Mouse (Mus musculus): ENCODE measurements around the gene Mrpl24. TPM values are rescaled to one million over a fixed set of nuclear protein-coding genes. Genes with fewer than 3 reads are reported as not detected.
A peak's percentile ranks its signal among the peaks of the same experiment; 100 is the strongest.

Mrpl24 gene
- polyA plus RNA-seq, 1 experiment, result 114 TPM

- Histone ChIP-seq H3K27me3 (ENCODE audit: control insufficient read depth, insufficient read depth, insufficient read length) (no peaks in the 10 kb centered on the region), H3K4me3 (no peak overlapping the region), H3K79me2 (ENCODE audit: control insufficient read depth, insufficient read depth) (peaks cover 69% of the 10 kb centered on the region), H3K4me2 (ENCODE audit: low read depth) (peak overlapping the region; percentile 35), H3K36me3 (ENCODE audit: control insufficient read depth, insufficient read depth) (peaks cover 28% of the 10 kb centered on the region), H3ac (ENCODE audit: control insufficient read depth, insufficient read length) (no peak overlapping the region)
- TF ChIP-seq TCF12 (IDR thresholded peaks at IDR 0.05; ENCODE audit: insufficient read depth, poor library complexity, severe bottlenecking), result no peak
- TF ChIP-seq E2F4 (IDR thresholded peaks at IDR 0.05; ENCODE audit: insufficient read depth), result no peak
- TF ChIP-seq SRF (IDR thresholded peaks at IDR 0.05; ENCODE audit: control insufficient read depth, insufficient read length, low read depth), result no peak
- TF ChIP-seq MAX (IDR thresholded peaks at IDR 0.05; ENCODE audit: low read depth), result no peak
- TF ChIP-seq MYOD1 (IDR thresholded peaks at IDR 0.05; ENCODE audit: control insufficient read depth in 1 of 3, insufficient read length in 2 of 3, low read depth in 2 of 3), result no peak
- TF ChIP-seq POLR2AphosphoS2 (IDR thresholded peaks at IDR 0.05; ENCODE audit: insufficient read length, low read depth), result no peak
These were observed 14.7 kb downstream of the Mrpl24 start for GRCm38 (mm10) chr3:87934026-87934425.

DNA sequence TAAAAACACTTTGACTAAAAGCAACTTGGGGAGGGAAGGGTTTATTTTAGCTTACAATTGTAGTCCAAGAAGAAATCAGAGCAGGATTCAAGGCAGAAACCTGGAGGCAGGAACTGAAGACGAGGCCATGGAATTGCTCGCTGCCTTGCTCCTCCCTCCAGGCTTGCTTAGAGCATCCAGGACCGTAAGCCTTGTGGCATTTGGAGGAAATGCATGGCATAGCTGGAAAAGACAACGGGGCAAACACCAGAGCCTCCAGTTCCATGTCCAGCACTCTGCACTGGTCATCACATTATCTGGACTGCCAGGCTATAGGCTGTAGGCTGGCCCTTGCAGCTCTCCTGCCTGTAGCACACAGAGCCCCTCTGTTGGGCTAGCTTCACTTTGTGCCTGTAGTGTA is 15.2 kb downstream of the Mrpl24 start:
- peaks cover 32% of the 10 kb centered on the region for H3K36me3 ChIP-seq (ENCODE audit: control insufficient read depth, insufficient read depth)
- peaks cover 64% of the 10 kb centered on the region for H3K79me2 ChIP-seq (ENCODE audit: control insufficient read depth, insufficient read depth)
- H3K4me3 ChIP-seq, result no peak overlapping the region
- H3ac ChIP-seq (ENCODE audit: control insufficient read depth, insufficient read length), result no peak overlapping the region
- no peak overlapping the region for H3K4me2 ChIP-seq (ENCODE audit: low read depth)
- no peak for TF ChIP-seq POLR2A (IDR thresholded peaks at IDR 0.05; ENCODE audit: insufficient read length, low read depth)
- no peak for TF ChIP-seq USF1 (IDR thresholded peaks at IDR 0.05; ENCODE audit: low read depth)
- no peak for TF ChIP-seq TCF3 (IDR thresholded peaks at IDR 0.05; ENCODE audit: insufficient read length, low read depth)
- TF ChIP-seq POLR2AphosphoS2 (IDR thresholded peaks at IDR 0.05; ENCODE audit: insufficient read length, low read depth), result no peak
- TF ChIP-seq MYOD1 (IDR thresholded peaks at IDR 0.05; ENCODE audit: control insufficient read depth in 1 of 3, insufficient read length in 2 of 3, low read depth in 2 of 3), result no peak
- no peak for TF ChIP-seq TCF12 (IDR thresholded peaks at IDR 0.05; ENCODE audit: insufficient read depth, poor library complexity, severe bottlenecking)
- no peak for TF ChIP-seq CEBPB (IDR thresholded peaks at IDR 0.05; ENCODE audit: insufficient read depth, poor library complexity, severe bottlenecking)
- TF ChIP-seq MYOG (IDR thresholded peaks at IDR 0.05; ENCODE audit: control insufficient read depth in 1 of 3, insufficient read depth in 1 of 3, insufficient read length in 2 of 3, low read depth in 2 of 3), result no peak
- TF ChIP-seq MAX (IDR thresholded peaks at IDR 0.05; ENCODE audit: low read depth), result no peak
- TF ChIP-seq SRF (IDR thresholded peaks at IDR 0.05; ENCODE audit: control insufficient read depth, insufficient read length, low read depth), result no peak
- TF ChIP-seq REST (IDR thresholded peaks at IDR 0.05; ENCODE audit: insufficient read depth, insufficient read length), result no peak
- no peaks in the 10 kb centered on the region for H3K27me3 ChIP-seq (ENCODE audit: control insufficient read depth, insufficient read depth, insufficient read length)

- Histone ChIP-seq H3K4me2 (ENCODE audit: low read depth) (no peak overlapping the region), H3K36me3 (ENCODE audit: control insufficient read depth, insufficient read depth) (peaks cover 35% of the 10 kb centered on the region), H3K79me2 (ENCODE audit: control insufficient read depth, insufficient read depth) (peaks cover 60% of the 10 kb centered on the region), H3ac (ENCODE audit: control insufficient read depth, insufficient read length) (no peak overlapping the region), H3K27me3 (ENCODE audit: control insufficient read depth, insufficient read depth, insufficient read length) (no peaks in the 10 kb centered on the region), H3K4me3 (no peak overlapping the region)
- TF ChIP-seq REST (IDR thresholded peaks at IDR 0.05; ENCODE audit: insufficient read depth, insufficient read length), result no peak
- no peak for TF ChIP-seq SRF (IDR thresholded peaks at IDR 0.05; ENCODE audit: control insufficient read depth, insufficient read length, low read depth)
- no peak for TF ChIP-seq POLR2A (IDR thresholded peaks at IDR 0.05; ENCODE audit: insufficient read length, low read depth)
- TF ChIP-seq TCF3 (IDR thresholded peaks at IDR 0.05; ENCODE audit: insufficient read length, low read depth), result no peak
- no peak for TF ChIP-seq CEBPB (IDR thresholded peaks at IDR 0.05; ENCODE audit: insufficient read depth, poor library complexity, severe bottlenecking)
- TF ChIP-seq POLR2AphosphoS2 (IDR thresholded peaks at IDR 0.05; ENCODE audit: insufficient read length, low read depth), result no peak
- TF ChIP-seq E2F4 (IDR thresholded peaks at IDR 0.05; ENCODE audit: insufficient read depth), result no peak
- TF ChIP-seq TCF12 (IDR thresholded peaks at IDR 0.05; ENCODE audit: insufficient read depth, poor library complexity, severe bottlenecking), result no peak
- no peak for TF ChIP-seq MAX (IDR thresholded peaks at IDR 0.05; ENCODE audit: low read depth)
- no peak for TF ChIP-seq MYOD1 (IDR thresholded peaks at IDR 0.05; ENCODE audit: control insufficient read depth in 1 of 3, insufficient read length in 2 of 3, low read depth in 2 of 3)
- TF ChIP-seq MYOG (IDR thresholded peaks at IDR 0.05; ENCODE audit: control insufficient read depth in 1 of 3, insufficient read depth in 1 of 3, insufficient read length in 2 of 3, low read depth in 2 of 3), result no peak
- no peak for TF ChIP-seq USF1 (IDR thresholded peaks at IDR 0.05; ENCODE audit: low read depth)
These were observed 15.9 kb downstream of the Mrpl24 start for GRCm38 (mm10) chr3:87935201-87935600.

DNA sequence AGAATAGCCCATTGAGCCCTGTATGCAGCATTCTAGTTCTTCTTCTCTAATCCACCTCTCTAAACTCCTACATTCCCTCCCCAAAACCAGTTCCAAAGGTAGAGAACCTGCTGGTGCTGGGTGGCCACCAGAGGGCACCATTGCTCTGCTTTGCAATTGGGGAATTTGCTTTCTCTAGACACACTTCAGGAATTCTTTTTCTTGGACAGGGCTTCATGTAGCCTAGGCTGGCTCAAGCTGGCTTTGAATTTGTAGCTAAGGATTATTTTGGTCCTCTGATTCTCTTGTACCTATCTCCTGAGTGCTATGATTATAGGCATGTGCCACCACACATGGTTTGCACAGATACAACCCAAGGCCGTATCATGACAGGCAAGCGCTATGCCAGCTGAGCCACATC is 16.5 kb downstream of the Mrpl24 start:
- TF ChIP-seq TCF12 (IDR thresholded peaks at IDR 0.05; ENCODE audit: insufficient read depth, poor library complexity, severe bottlenecking) (no peak), USF1 (IDR thresholded peaks at IDR 0.05; ENCODE audit: low read depth) (no peak), POLR2A (IDR thresholded peaks at IDR 0.05; ENCODE audit: insufficient read length, low read depth) (no peak), MYOD1 (IDR thresholded peaks at IDR 0.05; ENCODE audit: control insufficient read depth in 1 of 3, insufficient read length in 2 of 3, low read depth in 2 of 3) (no peak), REST (IDR thresholded peaks at IDR 0.05; ENCODE audit: insufficient read depth, insufficient read length) (no peak), MYOG (IDR thresholded peaks at IDR 0.05; ENCODE audit: control insufficient read depth in 1 of 3, insufficient read depth in 1 of 3, insufficient read length in 2 of 3, low read depth in 2 of 3) (no peak), SRF (IDR thresholded peaks at IDR 0.05; ENCODE audit: control insufficient read depth, insufficient read length, low read depth) (no peak), TCF3 (IDR thresholded peaks at IDR 0.05; ENCODE audit: insufficient read length, low read depth) (no peak), CEBPB (IDR thresholded peaks at IDR 0.05; ENCODE audit: insufficient read depth, poor library complexity, severe bottlenecking) (no peak), E2F4 (IDR thresholded peaks at IDR 0.05; ENCODE audit: insufficient read depth) (no peak)

DNA sequence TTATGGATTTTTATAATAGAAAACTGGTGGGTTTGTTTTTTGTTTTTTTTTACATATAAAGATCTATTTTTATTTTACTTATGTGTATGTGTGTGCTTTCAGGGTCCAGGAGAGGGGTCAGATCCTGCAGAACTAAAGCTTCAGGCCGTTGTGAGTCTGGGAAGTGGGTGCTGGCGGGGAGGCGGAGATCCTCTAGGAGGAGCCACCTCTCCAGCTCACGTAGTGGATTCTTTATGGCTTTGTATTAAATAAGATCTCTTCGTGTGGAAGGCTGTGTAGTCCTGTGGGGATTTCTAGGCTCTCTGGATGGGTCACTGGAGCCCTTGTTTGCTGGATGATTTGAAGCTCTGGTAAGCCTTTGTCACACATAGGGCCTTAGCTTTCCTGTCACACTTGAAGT is 21.3 kb downstream of the Mrpl24 start:
- H3K4me2 ChIP-seq (ENCODE audit: low read depth), result no peak overlapping the region
- no peaks in the 10 kb centered on the region for H3K27me3 ChIP-seq (ENCODE audit: control insufficient read depth, insufficient read depth, insufficient read length)
- H3K36me3 ChIP-seq (ENCODE audit: control insufficient read depth, insufficient read depth), result peaks cover 37% of the 10 kb centered on the region
- no peak overlapping the region for H3K4me3 ChIP-seq
- no peak overlapping the region for H3ac ChIP-seq (ENCODE audit: control insufficient read depth, insufficient read length)
- TF ChIP-seq TCF3 (IDR thresholded peaks at IDR 0.05; ENCODE audit: insufficient read length, low read depth) (no peak), MAX (IDR thresholded peaks at IDR 0.05; ENCODE audit: low read depth) (no peak), POLR2A (IDR thresholded peaks at IDR 0.05; ENCODE audit: insufficient read length, low read depth) (no peak), POLR2AphosphoS2 (IDR thresholded peaks at IDR 0.05; ENCODE audit: insufficient read length, low read depth) (no peak), CEBPB (IDR thresholded peaks at IDR 0.05; ENCODE audit: insufficient read depth, poor library complexity, severe bottlenecking) (no peak), MYOD1 (IDR thresholded peaks at IDR 0.05; ENCODE audit: control insufficient read depth in 1 of 3, insufficient read length in 2 of 3, low read depth in 2 of 3) (no peak), USF1 (IDR thresholded peaks at IDR 0.05; ENCODE audit: low read depth) (no peak), TCF12 (IDR thresholded peaks at IDR 0.05; ENCODE audit: insufficient read depth, poor library complexity, severe bottlenecking) (no peak), REST (IDR thresholded peaks at IDR 0.05; ENCODE audit: insufficient read depth, insufficient read length) (no peak), SRF (IDR thresholded peaks at IDR 0.05; ENCODE audit: control insufficient read depth, insufficient read length, low read depth) (no peak)
- peaks cover 20% of the 10 kb centered on the region for H3K79me2 ChIP-seq (ENCODE audit: control insufficient read depth, insufficient read depth)

More for the DNA sequence above, 16.5 kb downstream of the Mrpl24 start:
- Histone ChIP-seq H3K36me3 (ENCODE audit: control insufficient read depth, insufficient read depth) (peaks cover 38% of the 10 kb centered on the region), H3ac (ENCODE audit: control insufficient read depth, insufficient read length) (no peak overlapping the region), H3K79me2 (ENCODE audit: control insufficient read depth, insufficient read depth) (peaks cover 55% of the 10 kb centered on the region), H3K4me3 (no peak overlapping the region), H3K27me3 (ENCODE audit: control insufficient read depth, insufficient read depth, insufficient read length) (no peaks in the 10 kb centered on the region), H3K4me2 (ENCODE audit: low read depth) (peak overlapping the region; percentile 30)

All from myocyte (in vitro differentiated cells).